Mouse (Mus musculus) bone marrow macrophage, adult 2 months (primary cell): ENCODE results near the gene Atrip.

Experiments
- CTCF ChIP-seq: IDR thresholded peaks from 2 replicates; pipeline ENCODE4 v1.5.1; 2012; ENCODE audit warnings: low read depth, mild to moderate bottlenecking, low read length, moderate library complexity
- POLR2A ChIP-seq: IDR thresholded peaks from 2 replicates; pipeline ENCODE4 v1.6.1; 2012; ENCODE audit warnings: mild to moderate bottlenecking, low read depth, low read length, borderline replicate concordance

- TF ChIP-seq POLR2A = no peak
- no peak for TF ChIP-seq CTCF
These were observed 23.3 kb downstream of the Atrip start for GRCm38 (mm10) chr9:109050674-109050997.
